Mouse (Mus musculus) monocyte, adult 5-6 weeks (primary cell): Measurements from ENCODE around the gene Crcp. TPM values are rescaled to one million over a fixed set of nuclear protein-coding genes. Genes with fewer than 3 reads are reported as not detected.
A peak's percentile ranks its signal among the peaks of the same experiment; 100 is the strongest.
"Not testable (repeated sequence)": the region's sequence is repeated elsewhere in the genome, so short reads cannot be mapped to it uniquely, and the experiment has no call there.

Source experiments
- ATAC-seq: fragments of 153-309, 156-312 bp; replicated peaks from 2 replicates; pipeline ENCODE4 v1.8.0; 2017; ENCODE audit warnings: mild to moderate bottlenecking; ENCODE audit not compliant: low TSS enrichment, insufficient number of reproducible peaks, severe bottlenecking, poor library complexity, low FRiP score
- total RNA-seq: library from RNA; stranded (forward); fragments of 200-1000, 200-491, 200-594 nt; gene quantifications from 3 replicates; pipeline ENCODE4 v1.2.3, GENCODE M21; 2017

Gene Crcp
- total RNA-seq, 1 experiment from 2014 or later, result 34.5 TPM

- ATAC-seq, result no peak
Observed at GRCm38 (mm10) chr5:130021361-130021966, 7.6 kb upstream of the Crcp start.

- ATAC-seq, result no peak
Observed at GRCm38 (mm10) chr5:130022366-130022765, 6.7 kb upstream of the Crcp start.

GRCm38 (mm10) chr5:130023067-130023766 is 5.9 kb upstream of the Crcp start:
- no peak for ATAC-seq

GRCm38 (mm10) chr5:130023767-130024539 is 5.1 kb upstream of the Crcp start:
- peak; percentile 88 for ATAC-seq

GRCm38 (mm10) chr5:130027134-130027533 is 2.0 kb upstream of the Crcp start:
- no peak for ATAC-seq

GRCm38 (mm10) chr5:130027696-130028095 is 1.4 kb upstream of the Crcp start:
- ATAC-seq, result no peak

- ATAC-seq, result no peak
Observed at GRCm38 (mm10) chr5:130031410-130032390, 2.6 kb downstream of the Crcp start.

GRCm38 (mm10) chr5:130033869-130034268 is 4.8 kb downstream of the Crcp start:
- ATAC-seq, result no peak

GRCm38 (mm10) chr5:130036300-130036699 is 7.2 kb downstream of the Crcp start:
- ATAC-seq, result not testable (repeated sequence)

- 0 out of 2 replicates have a peak, but pooled peaks have one; percentile 55 for ATAC-seq
Observed at GRCm38 (mm10) chr5:130037752-130038455, 8.8 kb downstream of the Crcp start.

GRCm38 (mm10) chr5:130040797-130041196 is 11.7 kb downstream of the Crcp start:
- no peak for ATAC-seq

GRCm38 (mm10) chr5:130041262-130041661 is 12.2 kb downstream of the Crcp start:
- no peak for ATAC-seq

- ATAC-seq, result no peak
Observed at GRCm38 (mm10) chr5:130043741-130044140, 14.7 kb downstream of the Crcp start.

- 0 out of 2 replicates have a peak, but pooled peaks have one; percentile 37 for ATAC-seq
Observed at GRCm38 (mm10) chr5:130044201-130044695, 15.2 kb downstream of the Crcp start.

GRCm38 (mm10) chr5:130046100-130046499 is 17.0 kb downstream of the Crcp start:
- ATAC-seq, result no peak

- ATAC-seq, result no peak
Observed at GRCm38 (mm10) chr5:130046589-130046988, 17.5 kb downstream of the Crcp start.

GRCm38 (mm10) chr5:130047013-130047412 is 17.9 kb downstream of the Crcp start:
- ATAC-seq, result no peak
